Comparison of ENCODE assay signal across 9 mouse cellular contexts in genomic region chr14:51632426-51632825, GRCm38 (mm10). TPM values are rescaled to one million over a fixed set of nuclear protein-coding genes. Genes with fewer than 3 reads are reported as not detected.
DNase-seq lines count a peak whose midpoint lies in the region.
"Not testable (repeated sequence)": the region's sequence is repeated elsewhere in the genome, so short reads cannot be mapped to it uniquely, and the experiment has no call there.
"Had no signal": no experiment of that assay in that cellular context is flagged by ENCODE, and none has a peak within 500 bp of the region (broad histone marks: within the 10 kb centered on the region; RNA-seq: fewer than 3 reads in every experiment).

No protein-coding gene starts in this region.

- intact Hi-C loops in heart, postnatal 10 days (cut with DNase I); left cerebral cortex, postnatal 4 days (cut with DNase I): not testable (repeated sequence)

- peak; percentile 5 for DNase-seq in adrenal gland, postnatal 25 days
- DNase-seq in frontal cortex, postnatal 36 days (ENCODE audit: low spot score in 2 of 2), result peak; percentile 1
- DNase-seq in heart, postnatal 10 days, result peak; percentile 6 to 11
- DNase-seq in kidney, postnatal 4 days, result peak; percentile 3 to 7
- peak; percentile 5 for DNase-seq in left cerebral cortex, postnatal 4 days
- DNase-seq in right cerebral cortex, adult 18-20 months, result peak; percentile 10
- peak; percentile 4 to 13 for DNase-seq in thymus, adult 18-20 months

RNA-seq across cellular contexts. Expression of gene Gm4181, which starts 3.0 kb away (rescaled TPM):
- not detected in 2 replicates for total RNA-seq in adrenal gland, postnatal 25 days (2021)
- not detected for total RNA-seq in heart, postnatal 10 days (2021)
- not detected for total RNA-seq in left cerebral cortex, postnatal 4 days (2021)
- total RNA-seq: common myeloid progenitor, adult 5-6 weeks; hindbrain, postnatal 0 days had no signal

RNA-seq across cellular contexts. Expression of gene Gm17078, which starts 21.3 kb away (rescaled TPM):
- not detected in 2 replicates for total RNA-seq in adrenal gland, postnatal 25 days (2021)
- total RNA-seq in heart, postnatal 10 days (2021), result not detected
- total RNA-seq in left cerebral cortex, postnatal 4 days (2021), result not detected
- total RNA-seq: common myeloid progenitor, adult 5-6 weeks; hindbrain, postnatal 0 days had no signal

RNA-seq across cellular contexts. Expression of gene Gm17174, which starts 40.5 kb away (rescaled TPM):
- total RNA-seq in adrenal gland, postnatal 25 days (2021), result not detected in 2 replicates
- not detected for total RNA-seq in heart, postnatal 10 days (2021)
- not detected for total RNA-seq in left cerebral cortex, postnatal 4 days (2021)
- total RNA-seq: common myeloid progenitor, adult 5-6 weeks; hindbrain, postnatal 0 days had no signal

RNA-seq across cellular contexts. Expression of gene Gm17175, which starts 58.6 kb away (rescaled TPM):
- not detected in 2 replicates for total RNA-seq in adrenal gland, postnatal 25 days (2021)
- not detected for total RNA-seq in heart, postnatal 10 days (2021)
- total RNA-seq in left cerebral cortex, postnatal 4 days (2021), result not detected
- total RNA-seq: common myeloid progenitor, adult 5-6 weeks; hindbrain, postnatal 0 days had no signal

Comparison
In these comparisons a context has a peak if more than half of its experiments do, and no peak if none do; other contexts are left out.
1. Peak in every context shown above with its lines: DNase-seq.